Mouse (Mus musculus): ENCODE results near the gene Klf6. TPM values are rescaled to one million over a fixed set of nuclear protein-coding genes. Genes with fewer than 3 reads are reported as not detected.

The Klf6 gene
- total RNA-seq, 2 experiments from 2014 or later, result 25.0 to 27.3 TPM

DNA sequence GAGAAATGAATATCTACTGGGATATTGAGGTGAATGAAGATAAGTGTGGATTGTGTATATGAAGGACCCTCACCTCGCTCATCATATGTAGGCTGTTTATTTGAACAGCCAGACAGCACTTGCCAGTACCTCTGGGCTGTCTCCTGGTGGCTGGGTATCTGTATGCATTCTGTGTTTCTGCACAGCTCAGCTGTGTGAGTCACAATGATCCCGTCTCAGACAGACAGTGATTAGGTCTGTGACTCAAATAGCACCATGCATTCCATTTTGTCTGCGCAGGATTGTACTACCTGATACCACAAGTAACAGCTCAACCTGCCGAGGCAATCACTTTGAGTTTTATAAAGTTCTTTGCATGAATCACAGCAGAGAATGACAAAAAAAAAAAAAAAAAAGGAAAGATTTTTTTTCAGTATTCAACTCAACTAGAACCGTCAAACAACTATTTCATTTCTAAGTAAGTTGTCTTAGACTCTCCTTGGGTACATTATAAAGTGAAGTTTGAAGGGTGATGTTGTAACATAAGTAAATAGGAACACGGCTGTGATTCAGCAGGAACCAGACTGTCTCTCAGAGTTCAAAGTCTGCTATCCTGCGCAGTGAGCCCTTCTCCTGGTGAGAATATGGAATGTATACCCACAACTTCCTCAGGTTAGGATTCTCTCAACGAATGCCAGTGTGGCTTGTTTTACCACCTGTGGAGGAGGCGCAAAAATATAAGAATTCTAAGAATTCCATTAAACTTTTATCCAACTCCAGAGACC, 31.6 kb downstream of the Klf6 start:
- no peak for DNase-seq (ENCODE audit: low spot score in 2 of 2)
- no peak for TF ChIP-seq CTCF (conservative IDR thresholded peaks at IDR 0.05)

DNA sequence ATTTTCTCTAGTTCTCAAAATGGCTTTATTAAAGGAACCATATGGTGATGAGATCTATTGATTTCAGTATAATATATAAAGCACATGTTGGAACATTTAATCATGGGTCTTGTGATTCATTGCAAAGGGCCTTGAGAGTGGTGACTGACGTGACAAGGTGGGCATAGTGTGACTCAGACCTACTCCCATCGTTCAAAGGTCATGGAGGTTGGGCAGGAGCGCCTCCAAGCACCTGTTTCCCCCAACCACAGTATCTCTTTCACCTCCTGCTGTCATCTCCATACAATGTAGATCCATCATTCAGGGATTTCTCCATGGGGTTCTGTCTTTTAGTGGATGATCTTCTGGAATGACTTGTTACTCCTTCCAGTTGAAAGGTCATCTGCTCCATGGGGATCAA, 33.6 kb downstream of the Klf6 start:
- DNase-seq (ENCODE audit: low spot score in 2 of 2), result no peak
- Histone ChIP-seq H3K27ac (no peak overlapping the region), H3K4me3 (no peak overlapping the region)
- no peak for TF ChIP-seq CTCF (conservative IDR thresholded peaks at IDR 0.05)

More for the DNA sequence above, 31.6 kb downstream of the Klf6 start:
- H3K4me3 ChIP-seq, result no peak overlapping the region
- H3K27ac ChIP-seq, result no peak overlapping the region

DNA sequence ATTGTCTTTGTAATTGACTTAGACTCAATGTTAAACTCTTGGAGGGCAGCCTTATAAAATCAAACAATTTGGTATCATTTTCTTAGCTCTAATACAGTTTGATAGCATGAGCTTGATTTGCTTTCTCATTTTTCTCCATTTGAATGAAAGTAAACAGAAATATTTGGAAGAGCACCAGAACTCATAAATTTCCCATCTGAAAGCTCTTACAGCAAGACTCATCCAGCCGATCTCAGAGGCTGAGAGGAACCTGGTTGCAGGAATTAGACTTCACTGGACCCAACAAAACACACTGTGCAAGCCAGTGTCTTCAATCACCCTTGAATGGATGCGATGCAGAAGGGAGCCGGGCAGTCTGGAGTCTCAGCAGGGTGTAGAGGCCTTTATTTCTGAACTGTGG, 34.6 kb downstream of the Klf6 start:
- no peak overlapping the region for H3K4me3 ChIP-seq
- no peak for TF ChIP-seq CTCF (conservative IDR thresholded peaks at IDR 0.05)
- DNase-seq (ENCODE audit: low spot score in 2 of 2), result no peak
- no peak overlapping the region for H3K27ac ChIP-seq

DNA sequence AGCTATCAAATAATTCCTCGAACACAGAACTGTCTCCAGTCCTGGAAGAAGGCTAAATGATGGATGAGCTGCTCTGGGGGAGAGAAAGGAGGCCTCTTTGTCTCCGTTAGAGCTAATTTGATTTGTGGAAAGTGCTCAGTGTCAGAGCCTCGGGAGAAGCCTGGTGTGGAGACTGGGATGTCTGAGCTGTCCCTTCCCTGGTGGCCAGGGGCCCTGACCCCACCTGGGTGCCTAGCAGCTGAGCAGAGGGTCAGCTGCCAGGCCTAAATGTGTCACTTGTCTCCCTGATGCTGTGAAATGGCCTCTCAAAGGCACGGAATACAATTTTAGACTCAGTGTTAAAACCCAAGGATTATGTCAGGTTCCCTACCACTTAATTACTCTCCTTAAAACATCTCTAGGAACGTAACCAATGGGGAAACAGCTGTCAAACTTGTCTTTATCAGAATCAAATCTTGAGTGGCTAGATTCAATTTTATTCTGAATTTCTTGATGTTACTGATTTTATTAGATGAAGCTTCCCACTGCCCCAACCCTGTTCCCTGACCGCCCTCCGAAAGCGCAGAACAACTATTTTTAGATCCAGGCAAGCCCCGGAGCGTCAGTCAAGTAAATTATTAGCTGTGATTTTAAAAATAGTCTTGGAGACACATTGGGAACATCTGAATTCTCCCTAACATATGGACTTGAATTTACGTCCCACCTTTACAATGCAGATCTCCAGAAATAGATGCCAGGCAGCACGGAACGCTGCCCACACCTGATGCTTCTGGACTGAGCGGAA, 36.1 kb downstream of the Klf6 start:
- Histone ChIP-seq H3K4me3 (no peak overlapping the region), H3K27ac (no peak overlapping the region)
- no peak for DNase-seq (ENCODE audit: low spot score in 2 of 2)
- no peak for TF ChIP-seq CTCF (conservative IDR thresholded peaks at IDR 0.05)

DNA sequence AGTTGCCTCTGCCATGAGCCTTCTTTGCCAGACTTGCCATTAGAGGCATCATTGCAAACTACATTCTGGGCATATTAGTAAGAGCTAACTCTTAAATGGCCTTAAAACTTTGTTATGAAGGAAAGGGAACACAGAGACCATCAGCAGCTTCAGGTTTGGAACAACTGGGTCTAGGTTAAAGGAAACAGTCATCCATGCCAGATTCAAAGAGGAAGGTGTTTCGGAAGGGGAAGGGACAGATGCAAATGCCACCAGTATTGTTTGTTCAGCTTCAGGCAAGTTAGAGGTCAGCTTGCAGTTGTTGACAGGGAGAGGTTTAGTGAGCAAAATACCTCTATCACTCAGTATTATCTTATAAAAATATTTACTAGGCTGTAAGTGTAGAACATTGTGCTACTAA, 37.7 kb downstream of the Klf6 start:
- Histone ChIP-seq H3K27ac (no peak overlapping the region), H3K4me3 (no peak overlapping the region)
- DNase-seq (ENCODE audit: low spot score in 2 of 2), result no peak
- no peak for TF ChIP-seq CTCF (conservative IDR thresholded peaks at IDR 0.05)

DNA sequence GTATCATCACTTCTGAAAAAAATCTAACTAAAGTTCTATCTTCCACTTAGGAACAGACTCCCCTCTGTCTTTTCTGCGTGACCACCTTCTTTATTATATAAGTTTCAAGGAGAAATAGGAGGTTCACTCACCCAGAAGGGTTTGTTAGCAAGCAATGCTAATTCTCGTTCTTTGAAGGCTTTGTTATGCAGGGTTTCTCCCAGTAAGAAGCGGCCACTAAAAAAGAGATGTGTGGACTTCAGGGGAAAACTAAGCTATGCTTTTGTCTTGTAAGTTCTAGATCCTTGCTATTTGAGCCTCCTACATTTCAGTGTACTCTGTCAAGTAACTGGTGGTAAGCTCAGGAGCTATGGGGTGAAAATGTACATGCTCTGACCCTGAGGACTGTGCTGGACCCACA, 38.4 kb downstream of the Klf6 start:
- no peak for DNase-seq (ENCODE audit: low spot score in 2 of 2)
- Histone ChIP-seq H3K27ac (no peak overlapping the region), H3K4me3 (no peak overlapping the region)
- no peak for TF ChIP-seq CTCF (conservative IDR thresholded peaks at IDR 0.05)

DNA sequence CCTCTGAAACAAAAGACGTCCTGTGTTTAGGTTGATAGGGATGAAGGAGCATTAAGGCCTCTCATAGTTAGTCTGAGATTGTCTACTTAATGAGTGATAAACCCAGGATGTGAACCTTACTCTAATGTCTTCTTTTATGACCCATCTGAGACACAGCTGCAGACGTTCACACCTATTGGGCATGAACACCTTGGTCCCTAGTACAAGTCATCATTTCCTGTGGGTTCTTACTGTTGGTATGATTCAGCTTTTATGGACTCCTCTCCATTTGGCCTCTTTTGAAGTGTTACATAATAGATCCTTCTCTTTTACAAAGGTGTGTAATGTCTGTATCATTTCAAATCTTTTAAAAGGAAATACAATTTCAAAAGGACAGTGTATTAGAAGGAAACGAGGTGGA, 51.9 kb downstream of the Klf6 start:
- no peak overlapping the region for H3K27ac ChIP-seq
- H3K4me3 ChIP-seq, result no peak overlapping the region
- DNase-seq (ENCODE audit: low spot score in 2 of 2), result no peak
- TF ChIP-seq CTCF (conservative IDR thresholded peaks at IDR 0.05), result no peak

DNA sequence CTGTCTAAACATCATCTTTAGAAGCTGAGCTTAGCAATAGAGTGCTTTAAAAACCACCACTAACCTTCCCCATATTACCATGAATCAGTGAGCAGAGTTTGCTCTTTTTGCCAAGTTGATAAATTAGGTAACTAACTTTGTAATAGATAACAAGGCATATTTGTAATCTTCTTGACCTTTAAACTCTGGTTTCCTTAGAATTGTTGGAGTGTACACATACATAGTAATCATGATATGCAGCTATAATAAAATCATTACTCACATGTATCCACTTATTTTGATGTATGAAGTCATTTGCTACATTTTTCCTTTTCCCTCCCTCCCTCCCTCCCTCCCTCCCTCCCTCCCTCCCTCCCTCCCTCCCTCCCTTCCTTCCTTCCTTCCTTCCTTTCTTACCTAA, 56.1 kb downstream of the Klf6 start:
- Histone ChIP-seq H3K27ac (no peak overlapping the region), H3K4me3 (no peak overlapping the region)
- no peak for DNase-seq (ENCODE audit: low spot score in 2 of 2)
- no peak for TF ChIP-seq CTCF (conservative IDR thresholded peaks at IDR 0.05)

DNA sequence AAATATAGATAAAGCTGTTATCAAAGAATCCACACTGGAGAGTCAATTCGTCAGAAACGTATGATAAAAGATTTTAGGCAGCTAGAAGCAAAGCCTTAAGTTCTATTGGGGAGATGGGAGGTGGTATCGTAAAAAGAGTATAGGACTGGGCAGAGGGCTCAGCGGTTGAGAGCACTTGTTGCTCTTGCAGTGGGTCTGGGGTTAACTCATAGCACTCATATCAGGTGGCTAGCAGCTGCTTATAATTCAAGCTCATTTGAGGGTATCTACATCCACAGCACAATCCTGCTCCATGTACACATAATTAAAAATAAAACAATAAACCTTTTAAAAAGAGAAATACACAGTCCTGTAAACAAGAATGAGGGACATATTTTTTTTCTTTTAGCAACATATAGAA, 58.7 kb downstream of the Klf6 start:
- no peak overlapping the region for H3K27ac ChIP-seq
- no peak for TF ChIP-seq CTCF (conservative IDR thresholded peaks at IDR 0.05)
- no peak overlapping the region for H3K4me3 ChIP-seq
- no peak for DNase-seq (ENCODE audit: low spot score in 2 of 2)

Small RNA genes within 50 kb of the gene (microRNA-seq; reads per million reads assigned to microRNA genes)
- 0 reads per million in 2 experiments for gene Gm26043

All from layer of hippocampus, adult 2 months (tissue).